Mouse (Mus musculus) liver, embryonic 11.5 days (tissue): Measurements from ENCODE around the gene Mthfsl. TPM values are rescaled to one million over a fixed set of nuclear protein-coding genes. Genes with fewer than 3 reads are reported as not detected.
"Not testable (repeated sequence)": the region's sequence is repeated elsewhere in the genome, so short reads cannot be mapped to it uniquely, and the experiment has no call there.

Experiments
- ATAC-seq: fragments of 200-750 bp; cut with Nextera tagmentation; replicated peaks from 2 replicates; pipeline ENCODE4 v1.8.0; 2017; ENCODE audit warnings: moderate number of reproducible peaks, mild to moderate bottlenecking, moderate TSS enrichment, moderate library complexity; ENCODE audit not compliant: low FRiP score
- DNase-seq: peaks from one replicate; pipeline ENCODE4 v3.0.0-alpha.2; 2017; ENCODE audit warnings: low spot score
- H3K27ac ChIP-seq: fragments of 300-500 bp; sonication (generic); 2 replicates; pipeline ENCODE4 v1.5.1; 2014; ENCODE audit warnings: mild to moderate bottlenecking, low read depth, low read length, control low read depth
- H3K27me3 ChIP-seq: fragments of 300-500 bp; sonication (generic); replicated peaks from 2 replicates; pipeline ENCODE4 v1.6.1; 2014; ENCODE audit warnings: low read length, mixed read lengths; ENCODE audit not compliant: control insufficient read depth, insufficient read depth
- H3K36me3 ChIP-seq: fragments of 300-500 bp; sonication (generic); 2 replicates; pipeline ENCODE4 v1.6.1; 2014; ENCODE audit warnings: mild to moderate bottlenecking, low read length, moderate library complexity, mixed read lengths; ENCODE audit not compliant: control insufficient read depth, insufficient read depth
- H3K4me1 ChIP-seq: fragments of 300-500 bp; sonication (generic); replicated peaks from 2 replicates; pipeline ENCODE4 v1.6.1; 2014; ENCODE audit warnings: low read length, mixed read lengths; ENCODE audit not compliant: control insufficient read depth, insufficient read depth
- H3K4me2 ChIP-seq: fragments of 300-500 bp; sonication (generic); 2 replicates; pipeline ENCODE4 v1.6.1; 2014; ENCODE audit warnings: mild to moderate bottlenecking, control low read depth, moderate library complexity
- H3K4me3 ChIP-seq: fragments of 300-500 bp; sonication (generic); 2 replicates; pipeline ENCODE4 v1.5.1; 2014; ENCODE audit warnings: low read depth, low read length, control low read depth
- H3K9ac ChIP-seq: fragments of 300-500 bp; sonication (generic); 2 replicates; pipeline ENCODE4 v1.6.1; 2014; ENCODE audit warnings: low read depth, low read length, control low read depth
- H3K9me3 ChIP-seq: fragments of 300-500 bp; sonication (generic); 2 replicates; pipeline ENCODE4 v1.6.1; 2016; ENCODE audit warnings: low read length, inconsistent platforms, mixed read lengths; ENCODE audit not compliant: control insufficient read depth
- WGBS: fragments of 180-500 bp; shearing (Covaris S2); extraction: QIAGEN DNeasy Blood & Tissue Kit; methylation state at CpG from one replicate; pipeline ENCODE4 v1.1.7; 2014; 5-methylcytosine and 5-hydroxymethylcytosine counted together
- polyA plus RNA-seq: library from polyadenylated mRNA; unstranded; fragments of >200 nt; fragmentation: Nextera tagmentation; extraction: Ambion mirVana; gene quantifications from 2 replicates; pipeline ENCODE4 v1.2.1, GENCODE M21; 2014

Mthfsl gene
- polyA plus RNA-seq, 1 experiment from 2014 or later, result 30.7 TPM

DNA sequence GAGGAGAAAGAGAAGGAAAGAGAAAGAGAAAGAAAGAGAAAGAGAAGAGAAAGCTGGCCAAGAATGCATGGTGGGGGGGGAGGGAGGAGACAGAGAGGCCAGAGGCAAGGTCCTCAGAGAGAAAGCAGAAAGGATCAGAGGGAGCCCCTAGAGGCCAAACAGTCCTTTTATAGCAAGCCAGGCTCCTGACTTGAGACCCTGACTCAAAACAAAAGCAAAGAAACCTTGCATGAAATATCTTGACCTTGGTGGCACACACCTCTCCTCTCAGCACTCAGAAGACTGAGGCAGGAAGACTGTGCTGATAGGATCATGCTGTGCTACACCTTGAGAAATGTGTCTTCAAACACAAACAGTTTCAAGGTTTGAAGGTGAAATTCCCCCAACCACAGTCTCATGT, 1.5 kb upstream of the Mthfsl start:
- H3K4me3 ChIP-seq, H3K9ac ChIP-seq, H3K27ac ChIP-seq, ATAC-seq, H3K4me2 ChIP-seq, H3K4me1 ChIP-seq, DNase-seq, H3K9me3 ChIP-seq, H3K27me3 ChIP-seq, H3K36me3 ChIP-seq: not testable (repeated sequence)

- H3K4me3 ChIP-seq, result peak overlapping the region; percentile 35
- peak overlapping the region; percentile 53 for H3K4me2 ChIP-seq
- peak overlapping the region; percentile 68 for H3K27ac ChIP-seq
- not testable (repeated sequence) for H3K36me3 ChIP-seq, DNase-seq, H3K27me3 ChIP-seq, H3K9me3 ChIP-seq, H3K9ac ChIP-seq, H3K4me1 ChIP-seq
- WGBS, result 9% methylated on average over 17 of the region's 46 CpGs
- ATAC-seq, result peak; percentile 93
Measured at GRCm38 (mm10) chr9:88719073-88719921, 799 bp downstream of the Mthfsl start.

DNA sequence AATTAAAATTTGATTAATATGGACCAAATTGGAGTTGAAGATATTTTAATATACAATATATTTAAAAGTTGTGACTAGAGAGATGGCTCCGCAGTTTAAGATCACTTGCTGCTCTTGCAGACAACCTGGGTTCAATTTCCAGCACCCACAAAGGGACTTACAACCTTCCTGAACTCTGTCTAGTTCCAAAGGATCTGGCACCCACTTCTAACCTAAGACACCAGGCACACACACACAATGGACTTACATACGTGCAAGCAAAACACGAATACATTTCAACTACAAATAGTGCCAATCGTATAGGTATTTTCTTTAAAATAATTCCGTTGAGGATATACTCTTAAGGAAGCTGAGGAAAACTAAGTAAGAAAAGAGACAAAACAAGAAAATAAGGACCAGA, 1.5 kb downstream of the Mthfsl start:
- not testable (repeated sequence) for DNase-seq, ATAC-seq, H3K4me1 ChIP-seq, H3K27ac ChIP-seq, H3K36me3 ChIP-seq, H3K9ac ChIP-seq, H3K27me3 ChIP-seq, H3K9me3 ChIP-seq
- H3K4me2 ChIP-seq, result peak overlapping the region; percentile 53
- WGBS, result 85% methylated on average over 5 of the region's 5 CpGs
- peak overlapping the region; percentile 35; the same call in 1 of the 2 replicates for H3K4me3 ChIP-seq

DNA sequence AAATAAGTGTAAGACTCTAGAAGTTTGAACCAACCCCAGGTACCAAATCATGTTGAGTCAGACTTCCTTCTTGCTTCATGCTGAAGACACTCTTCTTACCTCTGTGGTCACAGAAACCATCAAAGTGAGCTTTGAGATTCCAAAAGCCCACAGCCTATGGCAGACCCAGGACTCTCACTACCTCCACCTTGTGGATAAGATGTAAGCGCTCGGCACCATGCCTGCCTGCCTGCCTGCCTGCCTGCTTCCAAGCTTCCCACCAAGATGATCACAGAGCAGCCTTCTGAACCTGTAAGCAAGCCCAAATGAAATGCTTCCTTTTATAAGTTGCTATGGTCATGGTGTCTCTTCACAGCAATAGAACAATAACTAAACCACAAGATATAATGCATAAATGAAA, 2.0 kb downstream of the Mthfsl start:
- not testable (repeated sequence) for H3K4me1 ChIP-seq, H3K9me3 ChIP-seq, H3K9ac ChIP-seq, H3K36me3 ChIP-seq, H3K4me3 ChIP-seq, H3K27ac ChIP-seq, DNase-seq, H3K4me2 ChIP-seq, H3K27me3 ChIP-seq
- WGBS, result 40% methylated on average over 2 of the region's 2 CpGs
- peak; percentile 25; the same call in 1 of the 2 replicates for ATAC-seq

- not testable (repeated sequence) for H3K4me1 ChIP-seq, H3K4me3 ChIP-seq, H3K36me3 ChIP-seq, H3K9ac ChIP-seq, H3K27me3 ChIP-seq, H3K27ac ChIP-seq, H3K4me2 ChIP-seq, H3K9me3 ChIP-seq, DNase-seq, ATAC-seq
- WGBS, result 77% methylated on average over 5 of the region's 5 CpGs
Measured at GRCm38 (mm10) chr9:88714515-88714914, 5.6 kb downstream of the Mthfsl start.

- not testable (repeated sequence) for H3K36me3 ChIP-seq, H3K4me1 ChIP-seq, H3K4me2 ChIP-seq, DNase-seq, H3K27me3 ChIP-seq, H3K4me3 ChIP-seq, H3K27ac ChIP-seq, H3K9ac ChIP-seq, H3K9me3 ChIP-seq
- 0 out of 2 replicates have a peak, but pooled peaks have one; percentile 25 for ATAC-seq
- WGBS, result 68% methylated on average over 3 of the region's 3 CpGs
Measured at GRCm38 (mm10) chr9:88712164-88712749, 7.8 kb downstream of the Mthfsl start.

GRCm38 (mm10) chr9:88710910-88711438, 9.1 kb downstream of the Mthfsl start:
- H3K9ac ChIP-seq, H3K9me3 ChIP-seq, DNase-seq, H3K4me3 ChIP-seq, H3K27ac ChIP-seq, H3K4me1 ChIP-seq, H3K4me2 ChIP-seq, H3K27me3 ChIP-seq, H3K36me3 ChIP-seq: not testable (repeated sequence)
- WGBS, result 74% methylated on average over 4 of the region's 5 CpGs
- ATAC-seq, result peak; percentile 18; the same call in 1 of the 2 replicates

DNA sequence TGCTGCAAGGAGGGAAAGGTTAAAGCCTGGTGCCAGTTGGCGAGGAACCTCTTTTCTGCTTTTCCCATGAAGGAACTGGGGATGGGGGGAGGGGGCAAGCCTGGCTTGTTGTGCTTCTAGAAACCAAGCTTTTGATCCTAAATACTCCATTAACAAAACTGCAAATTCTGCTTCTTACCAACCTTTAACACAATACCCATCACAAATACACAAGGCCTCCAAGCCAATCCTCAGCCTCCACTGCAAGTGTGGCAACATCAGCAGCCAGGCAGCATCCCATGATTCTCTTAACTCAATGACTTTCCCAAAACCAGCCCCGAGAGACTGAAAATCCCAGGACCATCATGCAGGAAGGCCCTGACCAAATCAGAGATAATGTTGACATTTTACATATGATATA, 9.7 kb downstream of the Mthfsl start:
- not testable (repeated sequence) for H3K4me2 ChIP-seq, H3K4me1 ChIP-seq, H3K36me3 ChIP-seq, DNase-seq, H3K27me3 ChIP-seq, H3K4me3 ChIP-seq, H3K9me3 ChIP-seq, H3K27ac ChIP-seq, ATAC-seq, H3K9ac ChIP-seq
- 78% methylated on average over 2 of the region's 2 CpGs for WGBS
